Mouse (Mus musculus) layer of hippocampus, postnatal 36 days (tissue): ENCODE measurements at regions not wholly inside any gene's neighbourhood (a gene's known extent, or its start where the extent isn't known, plus 50 kb on each side); places are given as distances from the start of the nearest gene placed in this dataset.

Source experiments
- DNase-seq, 2 experiments: peaks; one replicate each; pipeline ENCODE4 v3.0.0; 2022

GRCm38 (mm10) chr10:24357636-24358035 is 134.3 kb downstream of the Moxd1 start:
- DNase-seq, result no peak

DNA sequence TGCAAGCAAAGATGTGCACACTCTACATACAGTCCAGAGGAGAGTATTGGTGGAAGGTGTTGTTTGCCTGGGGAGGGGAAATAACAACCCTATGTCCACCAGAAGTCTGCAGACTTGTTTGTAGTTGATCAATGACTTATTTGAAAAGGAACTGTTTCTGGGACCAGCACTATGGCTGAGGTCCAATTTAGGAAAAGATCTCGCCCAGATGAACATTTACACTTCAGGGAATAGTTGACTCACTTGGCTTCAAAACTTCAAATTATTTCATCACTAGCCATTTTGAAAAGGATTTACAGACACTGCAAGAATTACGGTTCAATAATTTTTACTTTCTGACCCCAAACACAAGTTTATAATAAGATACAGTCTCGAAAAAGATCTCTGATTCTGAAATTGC is 138.1 kb downstream of the Moxd1 start:
- DNase-seq, result no peak

DNA sequence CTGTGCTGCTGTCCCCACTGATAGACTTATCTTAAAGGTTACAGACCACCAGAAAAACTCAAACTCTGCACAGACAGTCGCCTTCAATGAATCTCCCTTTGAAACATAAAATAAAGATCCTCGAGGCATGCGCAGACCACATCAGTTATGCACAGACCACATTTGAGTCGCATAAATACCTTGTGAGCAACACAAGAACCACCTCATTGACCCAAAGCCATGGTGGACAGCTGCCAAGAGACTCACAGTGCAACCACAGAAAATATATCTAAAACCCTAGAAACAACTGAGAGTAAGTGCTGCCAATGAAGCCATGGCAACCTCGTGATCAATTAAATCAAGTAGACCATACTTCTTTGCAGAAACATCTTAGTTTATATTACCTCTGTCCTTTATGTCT is 142.1 kb downstream of the Moxd1 start:
- DNase-seq, result no peak

DNA sequence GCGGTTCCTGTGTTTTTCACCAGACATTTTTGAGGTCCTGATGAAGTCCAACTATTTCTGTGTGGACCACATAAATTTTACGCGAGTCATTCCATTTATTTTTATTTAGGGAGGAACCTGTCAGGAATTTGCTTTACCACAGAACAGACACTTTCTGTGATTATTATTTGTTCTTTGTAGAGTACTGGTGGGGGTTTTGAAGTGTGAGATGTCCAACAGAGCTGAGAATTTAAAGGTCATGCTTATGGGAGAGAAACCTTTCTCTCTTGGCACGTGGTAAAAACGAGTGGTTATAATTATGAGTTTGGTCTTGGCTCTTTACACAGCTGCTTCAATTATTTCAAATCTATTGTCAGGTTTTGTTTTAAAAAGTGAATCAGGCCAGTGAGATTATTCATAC is 143.7 kb downstream of the Moxd1 start:
- DNase-seq, result no peak

DNA sequence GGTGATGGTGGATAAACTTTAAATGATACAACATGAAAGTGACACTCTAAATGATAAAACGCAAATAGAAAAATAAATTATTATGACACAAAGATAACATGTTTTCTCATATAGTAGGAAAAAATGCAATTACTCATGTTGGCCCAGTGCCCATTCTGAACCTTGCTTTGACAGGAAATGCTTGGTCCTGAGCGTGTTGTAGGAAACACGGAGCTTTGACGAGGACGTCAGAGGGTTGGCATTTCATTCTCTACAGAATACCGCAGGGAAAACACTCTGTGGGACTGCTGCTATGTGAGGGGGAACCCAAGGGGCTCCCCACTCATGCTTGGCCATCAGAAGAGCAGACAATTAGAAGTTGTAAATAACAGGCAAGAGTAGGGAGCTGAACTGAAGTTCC is 150.6 kb downstream of the Moxd1 start:
- no peak for DNase-seq

GRCm38 (mm10) chr10:24379291-24379690 is 156.0 kb downstream of the Moxd1 start:
- no peak for DNase-seq

DNA sequence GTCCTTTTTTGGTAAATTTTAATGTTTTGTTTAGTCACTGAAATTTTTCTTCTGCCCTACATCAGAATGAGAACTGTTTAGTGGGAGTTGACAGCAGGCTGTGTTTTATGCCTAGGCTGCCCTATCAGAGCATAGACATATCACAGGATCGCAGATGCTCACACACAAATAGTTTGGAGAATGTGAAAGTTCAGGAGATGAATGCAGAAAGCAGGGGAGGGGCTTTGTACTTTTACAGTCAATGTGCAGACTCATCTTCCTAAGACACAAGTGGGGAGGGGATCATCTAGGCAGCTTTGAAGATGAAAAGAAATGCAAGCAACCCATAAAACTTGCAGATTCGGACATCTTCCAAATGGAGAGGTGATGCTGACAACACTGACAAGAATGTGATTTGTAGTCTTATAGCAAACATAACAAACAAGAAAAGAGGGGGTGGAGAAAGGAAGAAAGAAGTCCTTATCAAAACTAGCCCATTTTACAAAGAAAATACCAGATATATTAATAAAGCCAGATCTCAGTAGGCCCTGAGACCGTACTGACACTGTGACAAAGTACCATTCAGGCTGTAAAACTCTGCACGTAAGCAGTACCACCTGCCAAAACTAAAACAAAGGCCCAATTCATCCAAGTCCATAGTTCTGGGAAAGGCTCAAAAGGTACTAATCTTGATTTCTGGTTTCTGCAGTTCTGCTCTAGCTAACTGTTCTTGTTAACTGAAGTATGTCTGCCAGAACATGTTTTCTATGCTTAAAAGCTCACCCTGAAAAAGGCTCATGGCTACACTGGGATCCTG is 157.4 kb downstream of the Moxd1 start:
- DNase-seq, result no peak

- DNase-seq, result peak in 1 of 2 experiments; percentile 10
Observed at GRCm38 (mm10) chr10:24381917-24382316, 158.6 kb downstream of the Moxd1 start.

GRCm38 (mm10) chr10:24384061-24384460 is 160.7 kb downstream of the Moxd1 start:
- DNase-seq, result no peak

- no peak for DNase-seq
Observed at GRCm38 (mm10) chr10:24388229-24388628, 164.9 kb downstream of the Moxd1 start.

GRCm38 (mm10) chr10:24391039-24391438 is 167.7 kb downstream of the Moxd1 start:
- no peak for DNase-seq

DNA sequence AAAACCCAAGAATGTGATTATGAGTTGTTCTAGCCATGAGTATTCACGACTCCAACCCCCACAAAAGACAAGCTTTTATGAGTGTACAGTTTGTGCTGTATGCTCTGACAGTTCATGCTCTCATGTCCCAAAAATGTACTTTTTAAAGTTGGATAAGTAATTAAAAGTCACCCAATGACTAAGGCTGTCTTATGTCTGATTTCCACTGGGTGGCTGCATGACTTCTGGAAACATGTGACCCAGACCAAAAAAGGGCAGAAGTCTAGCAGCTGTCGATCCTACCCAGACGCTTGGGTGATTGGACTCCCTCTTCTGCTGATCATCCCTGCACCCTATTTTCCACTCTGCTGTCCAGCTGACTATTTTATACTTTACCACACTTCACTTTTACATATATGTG is 168.7 kb downstream of the Moxd1 start:
- no peak for DNase-seq

DNA sequence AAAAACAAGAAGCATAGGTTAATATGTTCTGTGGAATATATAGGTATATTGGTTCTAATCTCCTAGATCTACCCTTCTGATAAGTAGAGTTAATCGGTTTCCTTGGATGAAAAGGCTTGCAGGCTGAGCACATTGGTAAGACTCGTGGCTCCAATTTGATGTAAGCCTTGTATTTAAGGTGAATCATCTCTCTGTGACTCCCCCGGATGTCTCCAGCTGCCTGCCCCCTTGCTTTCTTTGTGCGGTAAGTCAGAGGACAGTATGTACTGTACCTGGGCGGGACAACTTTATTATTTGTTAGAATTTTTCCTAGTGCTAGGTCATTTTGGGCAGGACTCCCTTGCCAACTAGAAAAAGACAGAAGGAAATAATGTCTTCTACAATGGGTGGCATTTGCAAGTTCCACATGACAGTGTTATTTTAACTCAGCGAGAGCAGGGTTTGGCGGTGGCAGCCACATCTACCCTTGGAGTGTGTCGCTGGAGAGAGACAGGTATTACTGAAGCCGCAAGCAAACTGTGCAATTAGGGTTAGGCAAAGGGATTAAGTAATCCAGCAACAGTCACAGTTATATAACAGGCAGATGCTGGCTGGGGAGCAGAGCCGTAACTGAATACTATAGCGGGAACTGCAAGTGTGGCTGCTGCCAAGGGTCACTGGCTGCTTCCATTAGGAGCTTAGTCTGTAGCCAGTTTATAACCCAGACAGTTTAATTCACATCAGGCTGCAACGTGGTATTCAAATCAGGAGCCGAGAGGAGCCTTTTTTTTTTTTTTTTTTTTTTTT is 172.9 kb downstream of the Moxd1 start:
- DNase-seq, result peak; percentile 12 to 15

DNA sequence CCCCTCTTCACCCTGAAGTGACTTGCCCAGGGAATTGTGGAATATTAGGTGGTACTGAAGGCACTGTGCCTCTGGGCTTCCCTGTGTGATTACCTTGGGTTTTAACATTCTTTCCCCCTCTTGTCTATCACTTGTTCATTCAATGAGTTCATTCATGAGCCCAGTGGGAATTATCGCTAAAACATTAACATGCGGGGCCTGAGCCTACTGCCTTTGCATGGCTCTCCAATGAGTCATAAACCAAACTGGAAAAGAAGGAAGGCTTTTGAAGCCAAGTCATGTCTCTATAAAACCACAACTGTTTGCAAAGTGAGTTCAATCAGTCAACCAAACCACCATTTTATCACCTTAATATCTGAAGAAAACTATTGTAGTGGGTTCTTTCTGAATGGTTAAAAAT is 173.8 kb downstream of the Moxd1 start:
- DNase-seq, result no peak

DNA sequence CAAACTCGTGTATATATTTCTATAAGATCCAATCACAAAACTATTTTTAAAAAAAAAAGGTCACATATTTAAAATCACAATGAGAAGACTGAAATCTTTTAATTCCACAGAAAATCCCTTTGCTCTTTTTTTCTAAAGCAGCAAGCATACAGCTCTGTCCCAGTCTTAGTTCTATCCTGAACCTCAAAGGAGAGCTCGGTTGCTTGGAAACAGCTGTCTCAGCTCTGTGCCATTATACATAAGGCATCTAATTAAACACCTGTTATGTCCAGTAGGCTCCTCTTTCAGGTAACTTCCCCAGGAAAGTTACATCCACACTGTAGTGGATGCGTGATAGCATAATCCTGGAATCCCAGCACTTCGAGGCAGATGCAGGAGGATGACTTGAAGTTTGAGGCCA is 181.5 kb downstream of the Moxd1 start:
- no peak for DNase-seq

DNA sequence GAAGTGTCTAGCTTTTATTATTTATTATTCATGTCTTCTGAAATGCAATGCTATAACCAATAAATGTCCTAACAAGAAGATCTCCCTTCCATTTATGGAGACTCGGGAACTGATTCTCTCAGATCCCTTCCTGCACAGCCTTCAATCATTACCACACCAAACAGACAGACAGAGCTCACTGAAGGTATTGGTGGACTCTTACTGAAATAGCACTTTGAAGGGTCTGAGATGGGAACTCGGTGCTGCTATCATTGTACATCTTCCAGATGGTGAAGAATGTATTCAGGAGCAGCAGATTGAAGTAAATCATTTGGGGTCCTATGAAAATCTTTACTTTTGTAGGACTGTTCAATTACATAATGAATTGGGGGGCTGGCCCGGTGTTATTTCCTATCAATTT is 183.6 kb downstream of the Moxd1 start:
- DNase-seq, result no peak

- no peak for DNase-seq
Observed at GRCm38 (mm10) chr10:24407411-24408227, 184.3 kb downstream of the Moxd1 start.

DNA sequence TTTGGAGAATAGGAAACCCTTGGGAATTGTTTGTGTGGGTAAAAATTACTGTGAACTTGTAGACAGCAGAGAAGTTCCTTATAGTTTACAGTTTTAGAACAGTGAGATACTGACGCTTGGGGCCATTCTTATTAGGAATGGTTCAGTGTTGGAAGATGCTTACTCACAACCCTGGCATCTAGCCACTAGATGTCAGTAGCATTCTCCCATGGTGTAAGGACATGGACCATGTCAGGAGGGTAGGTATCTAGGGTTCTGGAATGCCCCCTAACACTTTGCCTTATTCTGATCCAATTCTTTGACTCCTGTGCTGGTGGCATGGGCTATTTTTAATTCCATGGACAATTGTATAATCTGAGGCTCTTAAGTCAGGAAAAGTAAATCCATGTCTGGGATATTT is 185.3 kb upstream of the Ccn2 start:
- DNase-seq, result no peak

DNA sequence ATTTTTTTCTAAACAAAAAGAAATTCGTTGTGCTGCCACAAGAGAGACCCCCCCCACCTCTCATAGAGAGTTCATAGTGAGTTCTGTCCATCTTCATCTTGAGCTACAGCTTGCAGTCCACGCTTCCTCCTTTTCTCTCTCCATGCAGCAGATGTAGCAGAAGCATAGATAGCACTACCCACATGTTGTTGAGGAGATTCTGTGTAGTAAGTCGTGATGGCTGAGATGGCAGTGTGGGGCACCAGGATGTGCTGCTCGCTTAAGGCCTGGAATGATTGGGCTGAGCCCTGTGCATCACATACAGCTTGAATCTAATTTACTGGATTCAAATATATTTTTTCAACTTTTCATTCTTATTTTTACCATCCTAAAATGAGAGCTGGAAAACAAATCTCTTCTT is 184.4 kb upstream of the Ccn2 start:
- no peak for DNase-seq

GRCm38 (mm10) chr10:24422498-24423160 is 172.6 kb upstream of the Ccn2 start:
- DNase-seq, result no peak

DNA sequence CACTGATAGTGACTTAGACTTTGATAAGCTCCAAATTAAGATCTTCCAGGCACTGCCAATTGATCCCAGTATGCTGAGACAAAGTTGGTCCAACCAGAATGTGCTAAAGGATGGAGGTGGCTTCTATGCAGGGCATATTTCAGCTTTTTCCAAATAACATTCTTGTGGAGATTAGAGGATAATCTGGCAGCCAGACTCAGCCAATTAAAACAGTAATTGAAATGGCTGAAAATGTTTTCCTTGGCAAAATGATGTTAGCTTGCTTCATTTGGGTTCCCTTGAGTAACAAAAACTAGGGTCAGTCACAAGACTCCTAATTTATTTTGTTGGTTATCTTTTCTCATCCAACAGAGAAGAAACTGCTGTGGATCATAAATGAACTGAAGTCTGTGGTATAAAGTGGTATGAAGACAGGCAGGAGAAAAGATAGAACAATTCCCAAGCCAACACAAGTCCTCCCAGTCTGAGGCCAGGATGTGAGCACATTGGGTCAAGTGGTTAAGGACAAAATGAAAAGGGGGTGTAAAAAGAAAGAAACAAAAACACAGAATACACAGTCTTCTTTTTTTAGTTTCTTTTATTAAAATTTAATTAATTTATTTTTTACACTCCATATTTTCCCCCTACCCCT is 161.4 kb upstream of the Ccn2 start:
- DNase-seq, result no peak

- DNase-seq, result peak in 1 of 2 experiments; percentile 15
Observed at GRCm38 (mm10) chr10:24437177-24437576, 158.1 kb upstream of the Ccn2 start.
